Mouse (Mus musculus) CD8-positive naive resting alpha-beta T cell, adult 2 months (primary cell): ENCODE data around the gene Rab13.
A peak's percentile ranks its signal among the peaks of the same experiment; 100 is the strongest.

Experiments used
- DNase-seq, 2 experiments: peaks; one replicate each; pipeline ENCODE4 v3.0.0; 2022; ENCODE audit warnings: low read depth in 2 of 2, low spot score in 2 of 2

The Rab13 gene

GRCm38 (mm10) chr3:90256731-90257530 is 43.4 kb downstream of the Rab13 start:
- DNase-seq, result no peak

GRCm38 (mm10) chr3:90258521-90258920 is 45.0 kb downstream of the Rab13 start:
- DNase-seq, result no peak

DNA sequence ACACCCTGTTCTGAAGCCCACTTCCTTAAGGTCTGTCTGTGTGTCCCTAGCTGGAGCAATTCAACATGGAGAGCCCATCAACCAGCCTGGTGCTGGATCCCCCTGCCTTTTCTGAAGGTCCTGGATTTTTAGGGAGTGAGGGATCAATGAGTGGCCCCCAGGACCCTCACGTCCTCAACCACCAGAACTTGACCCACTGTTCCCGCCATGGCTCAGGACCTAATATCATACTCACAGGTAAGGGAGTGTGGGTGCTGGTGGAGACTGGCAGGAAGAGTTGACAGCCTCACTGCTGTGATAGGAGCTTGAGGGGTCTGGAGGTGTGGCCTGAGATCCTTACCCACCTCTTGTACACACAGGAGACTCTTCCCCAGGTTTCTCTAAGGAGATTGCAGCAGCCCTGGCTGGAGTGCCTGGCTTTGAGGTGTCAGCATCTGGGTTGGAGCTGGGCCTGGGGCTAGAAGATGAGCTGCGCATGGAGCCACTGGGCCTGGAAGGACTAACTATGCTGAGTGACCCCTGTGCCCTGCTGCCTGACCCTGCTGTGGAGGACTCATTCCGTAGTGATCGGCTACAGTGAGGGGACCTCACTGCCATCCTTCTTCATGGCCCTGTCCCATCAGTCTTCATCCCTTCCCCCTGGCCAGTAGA is 49.8 kb downstream of the Rab13 start:
- DNase-seq, result no peak

GRCm38 (mm10) chr3:90264687-90265033 is 51.2 kb downstream of the Rab13 start:
- no peak for DNase-seq

GRCm38 (mm10) chr3:90265034-90265931 is 51.8 kb downstream of the Rab13 start, which contains the start of gene Dennd4b:
TSS of gene Dennd4b (plus strand) at chr3:90265185.
- peak; percentile 85 to 86 for DNase-seq

DNA sequence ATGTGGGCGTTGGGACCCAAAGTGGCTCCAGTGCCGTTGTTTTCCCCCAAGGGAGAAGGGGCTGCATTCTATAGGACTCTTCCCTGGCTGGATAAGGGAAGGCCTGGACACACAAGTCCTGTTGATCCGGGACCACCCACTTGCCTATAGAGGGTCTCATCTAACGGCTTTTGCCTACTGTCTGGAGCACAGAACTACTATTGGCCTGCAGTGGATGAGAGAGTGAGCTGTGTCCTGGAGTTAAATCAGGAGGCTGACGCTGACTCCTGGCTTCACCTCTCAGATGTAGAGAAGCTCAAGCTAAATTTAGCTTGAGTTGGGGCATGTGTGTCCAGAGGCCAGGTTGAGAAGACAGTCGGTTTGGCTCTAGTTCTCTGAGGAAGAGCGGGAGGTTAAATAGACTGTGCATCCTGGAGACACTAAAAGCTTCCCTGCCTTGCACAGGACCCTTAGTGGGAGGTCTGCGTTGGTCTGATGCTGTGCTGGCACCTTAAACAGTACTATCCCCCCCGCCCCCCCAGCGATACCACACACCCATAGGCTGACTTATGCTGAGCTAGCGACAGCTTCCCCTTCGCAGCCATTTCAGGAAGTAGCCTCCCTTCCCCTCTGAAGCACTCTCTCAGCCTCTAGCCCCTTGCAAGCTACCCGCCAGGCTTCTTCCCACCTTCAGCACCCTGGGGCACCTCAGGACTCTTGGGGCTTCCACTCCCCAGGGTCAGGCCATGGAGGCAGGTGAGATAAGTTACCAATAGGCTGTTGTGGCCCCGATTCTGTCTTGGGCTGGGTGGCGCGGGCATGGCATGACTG is 52.6 kb downstream of the Rab13 start:
- DNase-seq, result peak; percentile 42 to 44

DNA sequence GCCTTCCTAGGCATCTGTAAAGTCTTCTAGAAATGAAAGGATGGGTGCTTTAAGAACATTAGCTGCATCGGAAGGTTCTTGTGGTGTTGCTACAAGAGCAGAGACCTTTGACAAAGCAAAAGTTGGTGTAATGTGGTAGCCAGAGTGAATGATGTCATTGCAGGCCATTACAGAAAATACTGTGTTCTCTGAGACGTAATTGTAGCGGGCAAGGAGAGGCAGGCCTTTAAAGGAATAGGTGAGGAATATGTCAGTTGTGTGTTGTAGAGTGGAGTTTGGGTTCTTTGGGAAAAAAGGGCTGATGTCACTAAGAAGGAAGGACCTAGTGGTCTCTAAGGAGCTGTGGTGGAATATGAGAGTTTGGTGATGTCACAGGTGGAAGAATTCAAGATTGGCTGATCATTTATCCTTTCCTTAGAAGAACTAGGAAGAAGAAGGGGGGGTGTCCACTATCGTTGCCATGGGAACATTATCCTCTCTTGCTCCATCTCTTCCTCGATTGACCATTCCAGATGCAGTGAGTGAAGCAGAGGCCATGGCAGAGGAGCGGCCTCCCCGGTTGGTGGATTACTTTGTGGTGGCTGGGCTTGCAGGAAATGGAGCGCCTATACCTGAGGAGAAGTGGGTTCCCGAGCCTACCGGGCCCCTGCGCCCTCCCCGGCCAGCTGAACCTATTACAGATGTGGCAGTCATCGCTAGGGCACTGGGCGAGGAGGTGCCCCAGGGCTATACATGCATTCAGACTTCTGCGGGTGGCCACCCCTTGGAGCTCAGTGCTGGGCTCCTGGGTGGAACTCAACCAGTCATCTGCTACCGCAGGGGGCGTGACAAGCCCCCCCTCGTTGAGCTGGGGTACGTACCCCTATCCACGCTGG is 53.6 kb downstream of the Rab13 start:
- DNase-seq, result peak in 1 of 2 experiments; percentile 5

DNA sequence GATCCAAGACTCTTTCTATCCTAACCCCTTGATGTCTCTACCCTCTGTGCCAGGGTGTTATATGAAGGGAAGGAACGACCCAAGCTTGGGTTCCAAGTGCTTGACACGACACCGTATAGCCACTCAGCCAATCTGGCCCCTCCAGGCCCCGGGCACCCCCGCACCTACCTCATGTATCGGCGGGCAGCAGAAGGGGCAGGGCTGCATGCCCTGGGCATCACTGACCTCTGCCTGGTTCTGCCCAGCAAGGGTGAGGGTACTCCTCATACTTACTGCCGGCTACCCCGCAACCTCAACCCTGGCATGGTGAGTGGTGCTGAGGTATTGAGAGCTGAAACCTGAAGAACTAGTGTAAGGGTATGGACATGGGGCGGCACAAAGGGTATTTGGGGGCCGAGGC is 54.7 kb downstream of the Rab13 start:
- no peak for DNase-seq

DNA sequence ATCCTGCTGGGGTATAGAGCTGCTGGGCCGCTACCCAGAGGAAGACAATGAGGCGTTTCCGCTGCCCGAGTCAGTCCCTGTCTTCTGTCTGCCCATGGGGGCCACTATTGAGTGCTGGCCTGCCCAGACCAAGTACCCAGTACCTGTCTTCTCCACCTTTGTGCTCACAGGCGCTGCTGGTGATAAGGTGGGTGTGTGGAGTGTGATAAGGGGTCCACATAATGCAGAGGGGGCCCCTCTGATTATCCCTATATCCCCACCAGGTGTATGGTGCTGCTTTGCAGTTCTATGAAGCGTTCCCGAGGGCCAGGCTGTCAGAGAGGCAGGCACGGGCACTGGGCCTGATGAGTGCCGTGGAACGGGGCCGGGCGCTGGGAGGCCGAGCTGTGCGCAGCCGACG is 55.5 kb downstream of the Rab13 start:
- DNase-seq, result no peak

- no peak for DNase-seq
Observed at GRCm38 (mm10) chr3:90270784-90271183, 57.3 kb downstream of the Rab13 start.

GRCm38 (mm10) chr3:90272170-90272569 is 58.7 kb downstream of the Rab13 start:
- no peak for DNase-seq

- DNase-seq, result no peak
Observed at GRCm38 (mm10) chr3:90273855-90274254, 60.4 kb downstream of the Rab13 start.

DNA sequence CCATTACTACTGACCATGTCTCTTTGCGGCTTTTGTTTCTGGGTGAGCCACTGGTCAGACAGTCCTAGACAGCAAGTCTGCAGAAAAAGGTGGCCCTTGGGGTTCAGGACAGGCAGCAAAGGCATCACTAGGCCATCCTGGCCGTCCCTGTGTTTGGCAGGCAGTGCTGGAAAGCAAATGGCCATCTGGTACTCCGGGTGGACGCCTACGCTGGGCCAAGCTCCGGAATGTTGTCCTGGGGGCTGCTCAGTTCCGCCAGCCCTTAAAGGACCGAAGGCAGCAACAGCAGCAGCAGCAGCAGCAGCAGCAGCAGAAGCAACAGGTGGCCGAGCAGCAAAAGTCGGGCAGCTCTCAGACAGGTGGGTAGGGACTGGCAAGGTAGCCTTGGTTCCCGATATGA is 61.8 kb downstream of the Rab13 start:
- DNase-seq, result no peak
